Mouse (Mus musculus) embryonic facial prominence, embryonic 15.5 days (tissue): Measurements from ENCODE around the gene Asap3. TPM values are rescaled to one million over a fixed set of nuclear protein-coding genes. Genes with fewer than 3 reads are reported as not detected.

ENCODE experiments used
- ATAC-seq: fragments of 200-750 bp; cut with Nextera tagmentation; 2 replicates; pipeline ENCODE4 v1.8.0; 2017; ENCODE audit warnings: low read depth, moderate TSS enrichment; ENCODE audit not compliant: insufficient number of reproducible peaks, low FRiP score, low TSS enrichment
- H3K27ac ChIP-seq: fragments of 300-500 bp; sonication (generic); replicated peaks from 2 replicates; pipeline ENCODE4 v1.5.1; 2015; ENCODE audit warnings: mild to moderate bottlenecking, inconsistent platforms
- H3K27me3 ChIP-seq: fragments of 300-500 bp; sonication (generic); 2 replicates; pipeline ENCODE4 v1.6.1; 2015; ENCODE audit warnings: inconsistent platforms
- H3K36me3 ChIP-seq: fragments of 300-500 bp; sonication (generic); 2 replicates; pipeline ENCODE4 v1.6.1; 2015; ENCODE audit warnings: mild to moderate bottlenecking, inconsistent platforms
- H3K4me1 ChIP-seq: fragments of 300-500 bp; sonication (generic); 2 replicates; pipeline ENCODE4 v1.6.1; 2015; ENCODE audit warnings: inconsistent platforms
- H3K4me2 ChIP-seq: fragments of 300-500 bp; sonication (generic); replicated peaks from 2 replicates; pipeline ENCODE4 v1.6.1; 2015; ENCODE audit warnings: mild to moderate bottlenecking, inconsistent platforms
- H3K4me3 ChIP-seq: fragments of 300-500 bp; sonication (generic); replicated peaks from 2 replicates; pipeline ENCODE4 v1.5.1; 2015; ENCODE audit warnings: mild to moderate bottlenecking, inconsistent platforms
- H3K9ac ChIP-seq: fragments of 300-500 bp; sonication (generic); 2 replicates; pipeline ENCODE4 v1.6.1; 2015; ENCODE audit warnings: inconsistent platforms
- H3K9me3 ChIP-seq: fragments of 300-500 bp; sonication (generic); replicated peaks from 2 replicates; pipeline ENCODE4 v1.6.1; 2016; ENCODE audit warnings: inconsistent platforms
- WGBS: fragments of 180-500 bp; shearing (Covaris S2); methylation state at CpG from one replicate; pipeline ENCODE4 v1.1.7; 2015; 5-methylcytosine and 5-hydroxymethylcytosine counted together
- polyA plus RNA-seq: library from polyadenylated mRNA; unstranded; fragments of >200 nt; fragmentation: Nextera tagmentation; extraction: Ambion mirVana; gene quantifications from 2 replicates; pipeline ENCODE4 v1.2.1, GENCODE M21; 2015

Gene Asap3
- polyA plus RNA-seq = 13.3 and 14.1 TPM in 2 replicates

DNA sequence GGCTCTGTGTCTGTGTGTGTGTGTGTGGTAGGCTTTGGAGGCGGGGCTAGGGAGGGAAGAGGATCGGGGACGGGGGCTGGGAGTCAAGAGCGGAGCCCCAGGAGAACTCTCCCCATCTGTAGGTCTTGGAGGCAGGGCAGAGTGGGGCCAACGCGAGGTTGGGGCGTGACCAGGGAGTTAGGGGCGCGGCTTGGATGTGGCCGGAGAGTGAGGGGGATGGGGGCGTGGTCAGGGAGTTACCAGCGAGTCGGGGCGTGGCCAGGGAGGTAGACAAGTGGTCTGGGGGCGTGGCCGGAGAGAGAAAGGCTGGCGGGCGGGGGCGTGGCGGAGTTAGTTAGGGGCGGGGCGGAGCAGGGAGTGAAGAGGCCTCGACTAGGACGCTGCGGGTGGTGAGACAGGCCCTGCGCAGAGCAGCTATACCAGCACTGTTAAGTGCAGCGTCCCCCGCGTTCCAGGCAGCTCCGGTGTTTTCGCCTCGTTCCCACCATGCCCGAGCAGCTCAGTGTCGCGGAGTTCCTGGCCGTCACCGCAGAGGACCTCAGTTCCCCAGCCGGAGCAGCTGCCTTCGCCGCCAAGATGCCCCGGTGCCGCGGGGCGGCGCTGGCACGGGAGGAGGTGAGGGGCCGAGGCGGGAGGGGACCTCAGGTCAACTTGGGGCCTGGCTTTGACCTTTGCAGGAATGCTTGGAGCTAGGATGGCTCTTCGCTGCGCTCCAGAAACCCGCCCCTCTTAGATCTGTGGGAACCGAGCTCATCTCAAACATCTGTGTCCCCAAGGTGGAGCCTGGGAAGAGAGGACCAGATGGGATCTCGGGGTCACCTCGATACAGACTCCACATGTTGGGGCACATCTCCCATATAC lies at the start of gene Asap3:
Asap3 (plus strand) TSS at position 333 of the 861 bp plus-strand sequence.
- H3K9ac ChIP-seq = peak within 1 kb of the TSS; percentile 63
- ATAC-seq = peak; percentile 92
- WGBS = under 1% methylated on average over 52 of the region's 54 CpGs
- peak within 1 kb of the TSS; percentile 85 for H3K4me2 ChIP-seq
- no peaks in the 10 kb centered on the region for H3K36me3 ChIP-seq
- H3K4me1 ChIP-seq = peaks cover 40% of the 10 kb centered on the region
- peak within 1 kb of the TSS; percentile 66 for H3K4me3 ChIP-seq
- H3K9me3 ChIP-seq = no peaks in the 10 kb centered on the region
- peak within 1 kb of the TSS; percentile 89 for H3K27ac ChIP-seq
- H3K27me3 ChIP-seq = no peaks in the 10 kb centered on the region

DNA sequence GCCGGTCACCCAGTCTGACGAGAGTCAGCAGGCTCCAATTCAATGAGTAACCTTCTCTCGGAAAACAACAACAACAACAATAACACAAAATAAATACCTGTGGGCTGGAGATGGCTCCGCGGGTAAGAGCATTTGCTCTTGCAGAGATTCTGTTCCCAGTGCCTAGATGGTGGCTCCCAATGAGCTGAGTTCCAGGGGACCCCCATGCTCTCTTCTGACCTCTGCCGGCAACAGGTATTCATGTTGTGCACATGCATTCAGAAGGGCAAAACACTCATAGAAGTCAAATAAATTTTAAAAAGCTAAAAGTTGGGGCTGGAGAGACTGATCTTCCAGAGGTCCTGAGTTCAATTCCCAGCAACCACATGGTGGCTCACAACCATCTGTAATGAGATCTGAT lies 47.7 kb upstream of the Asap3 start:
- Histone ChIP-seq H3K9ac (no peak overlapping the region), H3K9me3 (no peaks in the 10 kb centered on the region), H3K27me3 (no peaks in the 10 kb centered on the region), H3K4me2 (no peak overlapping the region), H3K27ac (no peak overlapping the region), H3K4me3 (no peak overlapping the region), H3K36me3 (no peaks in the 10 kb centered on the region), H3K4me1 (peaks cover 20% of the 10 kb centered on the region)
- WGBS = 80% methylated on average over 6 of the region's 6 CpGs
- no peak for ATAC-seq

DNA sequence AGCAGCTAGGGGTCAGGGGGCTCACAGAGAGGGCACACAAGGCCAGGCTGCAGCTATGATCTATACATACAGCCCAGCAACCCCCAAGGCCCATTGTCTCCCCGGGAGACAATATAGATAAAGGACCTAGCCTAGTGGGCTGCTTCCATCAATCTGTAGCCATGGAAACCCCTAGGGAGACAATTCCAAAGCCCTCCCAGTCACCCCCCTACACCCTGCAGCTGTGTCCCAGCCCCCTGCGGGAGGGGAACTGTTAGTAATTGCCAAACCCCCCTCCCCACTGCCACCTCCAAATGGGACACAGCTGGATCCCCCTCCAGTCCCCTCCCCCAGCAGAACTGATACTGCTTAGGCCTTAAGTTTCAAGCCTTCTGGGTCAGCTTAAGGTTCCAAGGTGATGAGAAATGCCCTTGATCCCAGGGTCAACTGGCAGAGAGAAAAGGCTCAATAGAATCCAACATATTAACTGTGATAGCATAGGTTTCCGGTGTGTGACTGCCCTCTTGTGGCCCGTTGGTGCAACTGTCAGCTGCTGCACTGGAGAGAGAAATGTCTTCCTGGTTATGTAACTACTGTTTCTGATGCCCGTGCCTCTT lies 46.3 kb upstream of the Asap3 start:
- 3% methylated on average over 5 of the region's 5 CpGs for WGBS
- H3K9me3 ChIP-seq = no peaks in the 10 kb centered on the region
- ATAC-seq = peak; percentile 20; the same call in 1 of the 2 replicates
- H3K4me3 ChIP-seq = no peak overlapping the region
- peaks cover 18% of the 10 kb centered on the region for H3K4me1 ChIP-seq
- H3K4me2 ChIP-seq = no peak overlapping the region
- no peak overlapping the region for H3K27ac ChIP-seq
- H3K27me3 ChIP-seq = no peaks in the 10 kb centered on the region
- no peak overlapping the region for H3K9ac ChIP-seq
- H3K36me3 ChIP-seq = no peaks in the 10 kb centered on the region

DNA sequence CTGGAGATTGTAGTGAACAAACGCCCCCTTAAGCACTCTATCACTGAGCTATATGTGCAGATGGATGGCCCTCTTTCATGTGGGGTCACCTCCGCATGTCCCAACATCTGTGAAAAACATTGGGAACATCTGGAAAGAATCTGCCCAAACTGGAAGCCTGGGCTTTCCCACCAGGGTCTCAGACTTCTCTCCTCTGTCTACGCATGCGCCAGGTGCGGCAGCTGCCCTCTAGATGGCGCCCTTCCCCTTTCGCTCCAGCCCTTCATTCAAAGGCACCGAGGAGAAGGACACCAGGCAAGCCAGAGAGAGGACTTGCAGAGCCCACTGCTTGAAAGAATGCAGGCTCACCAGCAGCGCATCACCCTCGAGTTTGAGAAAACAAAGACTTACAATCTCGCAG lies 42.7 kb upstream of the Asap3 start:
- no peak overlapping the region for H3K4me3 ChIP-seq
- no peaks in the 10 kb centered on the region for H3K36me3 ChIP-seq
- H3K9me3 ChIP-seq = no peaks in the 10 kb centered on the region
- no peak overlapping the region for H3K9ac ChIP-seq
- peak; percentile 68; the same call in 1 of the 2 replicates for ATAC-seq
- 0 out of 2 replicates have a peak overlapping the region, but pooled peaks have one; percentile 25 for H3K4me2 ChIP-seq
- H3K4me1 ChIP-seq = peaks cover 18% of the 10 kb centered on the region
- under 1% methylated on average over 11 of the region's 11 CpGs for WGBS
- 0 out of 2 replicates have a peak overlapping the region, but pooled peaks have one; percentile 35 for H3K27ac ChIP-seq
- no peaks in the 10 kb centered on the region for H3K27me3 ChIP-seq

DNA sequence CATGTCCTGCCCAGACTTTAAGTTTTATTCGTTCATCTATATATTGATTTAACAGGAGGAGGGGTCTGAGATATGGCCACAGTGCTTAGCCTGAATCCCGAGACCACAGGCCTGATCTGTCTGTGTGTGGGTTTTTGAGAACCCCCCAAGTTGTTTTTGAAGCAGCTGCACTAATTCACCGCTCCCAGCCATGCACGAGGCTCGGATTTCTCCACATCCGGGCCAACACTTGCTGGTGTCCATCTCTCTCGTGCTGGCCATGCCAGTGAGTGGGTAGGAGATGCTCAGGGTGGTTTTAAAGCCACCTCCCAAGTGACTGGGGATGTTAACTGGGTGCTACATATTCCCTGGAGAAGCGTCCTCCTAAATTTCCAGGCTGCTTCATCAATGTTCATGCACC lies 41.2 kb upstream of the Asap3 start:
- ATAC-seq = no peak
- H3K27me3 ChIP-seq = no peaks in the 10 kb centered on the region

DNA sequence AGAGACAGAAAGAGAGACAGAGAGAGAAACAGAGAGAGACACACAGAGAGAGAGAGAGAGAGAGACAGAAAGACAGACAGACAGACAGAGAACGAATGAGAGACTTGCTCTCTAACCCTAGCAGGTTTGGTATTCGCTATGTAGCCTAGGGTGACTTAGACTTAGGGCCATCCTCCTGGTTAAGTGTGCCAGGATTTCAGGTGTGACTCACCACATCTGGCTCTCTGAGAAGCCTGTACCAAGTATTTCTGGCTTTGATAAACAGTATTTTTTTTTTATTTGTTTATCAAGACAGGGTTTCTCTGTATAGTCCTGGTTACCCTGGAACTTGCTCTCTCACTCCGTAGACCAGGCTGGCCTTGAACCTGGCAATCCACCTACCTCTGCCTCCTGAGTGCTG lies 38.5 kb upstream of the Asap3 start:
- Histone ChIP-seq H3K36me3 (no peaks in the 10 kb centered on the region), H3K27ac (no peak overlapping the region), H3K4me3 (no peak overlapping the region), H3K4me1 (peaks cover 12% of the 10 kb centered on the region), H3K9ac (no peak overlapping the region), H3K4me2 (no peak overlapping the region), H3K27me3 (no peaks in the 10 kb centered on the region), H3K9me3 (no peaks in the 10 kb centered on the region)
- ATAC-seq = no peak
- 72% methylated on average over 3 of the region's 3 CpGs for WGBS

More for the DNA sequence above, 41.2 kb upstream of the Asap3 start:
- Histone ChIP-seq H3K4me2 (no peak overlapping the region), H3K27ac (no peak overlapping the region), H3K36me3 (no peaks in the 10 kb centered on the region), H3K4me1 (peaks cover 12% of the 10 kb centered on the region), H3K9ac (no peak overlapping the region; the same call in 1 of the 2 replicates), H3K9me3 (no peaks in the 10 kb centered on the region), H3K4me3 (no peak overlapping the region)
- 57% methylated on average over 8 of the region's 8 CpGs for WGBS

DNA sequence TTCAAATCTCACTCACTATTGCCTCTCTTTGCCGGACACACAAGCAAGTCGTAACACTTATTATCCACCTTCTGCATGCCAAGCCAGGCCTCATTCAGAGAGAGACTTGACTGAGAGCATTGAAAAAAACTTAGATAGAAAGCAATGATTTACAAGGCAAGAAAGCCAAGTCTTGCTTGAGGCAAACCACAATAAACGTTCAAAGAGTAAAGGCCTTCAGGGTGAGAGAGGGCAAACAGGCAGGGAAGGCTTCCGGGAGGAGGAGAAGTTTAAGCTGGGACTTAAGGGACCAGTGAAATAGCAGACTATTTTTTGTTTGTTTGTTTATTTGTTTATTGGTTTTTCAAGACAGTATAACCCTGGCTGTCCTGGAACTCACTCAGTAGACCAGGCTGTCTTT lies 35.8 kb upstream of the Asap3 start:
- no peak overlapping the region for H3K4me3 ChIP-seq
- 64% methylated on average over 4 of the region's 4 CpGs for WGBS
- H3K27me3 ChIP-seq = no peaks in the 10 kb centered on the region
- H3K9me3 ChIP-seq = no peaks in the 10 kb centered on the region
- no peak for ATAC-seq
- no peak overlapping the region for H3K9ac ChIP-seq
- H3K27ac ChIP-seq = peak overlapping the region; percentile 18; the same call in 1 of the 2 replicates
- H3K4me1 ChIP-seq = peaks cover 33% of the 10 kb centered on the region
- no peak overlapping the region for H3K4me2 ChIP-seq
- no peaks in the 10 kb centered on the region for H3K36me3 ChIP-seq

DNA sequence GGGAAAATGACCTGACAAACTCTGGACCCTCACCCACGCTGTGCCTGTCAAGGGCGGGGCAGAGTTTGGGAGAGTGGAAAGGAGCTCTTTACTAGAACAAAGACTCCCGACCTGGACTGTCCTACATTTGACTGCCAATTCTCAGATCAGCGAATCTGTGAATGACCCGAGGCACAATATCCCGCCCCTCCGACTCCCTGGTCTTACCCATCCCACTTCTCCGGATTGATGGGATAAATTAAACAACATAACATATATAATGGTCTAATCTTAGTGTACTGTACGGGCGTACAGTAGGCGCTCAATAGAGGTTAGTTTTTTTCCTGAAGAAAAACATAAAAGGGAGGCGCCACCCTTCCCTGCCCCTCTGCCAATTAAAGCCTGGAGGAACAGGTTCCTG lies 34.7 kb upstream of the Asap3 start:
- peak overlapping the region; percentile 22; the same call in 1 of the 2 replicates for H3K27ac ChIP-seq
- 0 out of 2 replicates have a peak overlapping the region, but pooled peaks have one; percentile 37 for H3K9ac ChIP-seq
- H3K4me1 ChIP-seq = peaks cover 42% of the 10 kb centered on the region
- no peaks in the 10 kb centered on the region for H3K27me3 ChIP-seq
- 15% methylated on average over 12 of the region's 12 CpGs for WGBS
- ATAC-seq = no peak
- peak overlapping the region; percentile 67 for H3K4me3 ChIP-seq
- no peaks in the 10 kb centered on the region for H3K36me3 ChIP-seq
- H3K9me3 ChIP-seq = no peaks in the 10 kb centered on the region
- peak overlapping the region; percentile 98 for H3K4me2 ChIP-seq

DNA sequence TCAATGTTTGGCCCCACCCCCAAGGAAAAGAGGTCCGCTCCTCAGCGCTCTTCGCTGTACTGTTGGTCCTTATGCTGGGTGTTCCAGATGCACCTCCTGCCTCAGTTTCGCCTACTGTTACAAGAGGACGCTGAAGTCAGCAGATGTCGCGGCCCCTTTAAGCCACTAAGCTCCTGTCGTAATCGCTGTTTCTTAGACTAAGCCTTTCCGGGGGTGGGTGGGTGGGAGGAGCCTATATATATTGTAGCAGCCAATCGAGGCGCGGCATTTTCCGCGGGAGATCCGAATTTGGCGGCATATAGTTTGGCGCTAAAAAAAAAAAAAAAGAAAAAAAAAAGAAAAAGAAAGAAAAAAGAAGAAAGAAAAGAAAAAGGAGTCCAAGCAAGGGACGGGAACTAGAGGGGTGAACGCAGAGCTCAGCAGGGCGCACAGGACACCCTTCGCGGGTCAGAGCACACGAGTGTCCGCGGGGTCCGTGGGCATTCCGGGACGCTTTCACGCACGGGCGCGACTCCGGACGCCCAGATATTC lies 34.1 kb upstream of the Asap3 start, which contains the start of gene E2f2:
E2f2 (plus strand) TSS at position 384 of the 531 bp plus-strand sequence.
- peak; percentile 37; the same call in 1 of the 2 replicates for ATAC-seq
- WGBS = under 1% methylated on average over 35 of the region's 35 CpGs
- peak within 1 kb of the TSS; percentile 98 for H3K4me2 ChIP-seq
- peak within 1 kb of the TSS; percentile 67 for H3K4me3 ChIP-seq
- H3K27ac ChIP-seq = peak within 1 kb of the TSS; percentile 68
- H3K9me3 ChIP-seq = no peaks in the 10 kb centered on the region
- no peaks in the 10 kb centered on the region for H3K27me3 ChIP-seq
- H3K9ac ChIP-seq = peak within 1 kb of the TSS; percentile 48
- H3K4me1 ChIP-seq = peaks cover 48% of the 10 kb centered on the region
- no peaks in the 10 kb centered on the region for H3K36me3 ChIP-seq

DNA sequence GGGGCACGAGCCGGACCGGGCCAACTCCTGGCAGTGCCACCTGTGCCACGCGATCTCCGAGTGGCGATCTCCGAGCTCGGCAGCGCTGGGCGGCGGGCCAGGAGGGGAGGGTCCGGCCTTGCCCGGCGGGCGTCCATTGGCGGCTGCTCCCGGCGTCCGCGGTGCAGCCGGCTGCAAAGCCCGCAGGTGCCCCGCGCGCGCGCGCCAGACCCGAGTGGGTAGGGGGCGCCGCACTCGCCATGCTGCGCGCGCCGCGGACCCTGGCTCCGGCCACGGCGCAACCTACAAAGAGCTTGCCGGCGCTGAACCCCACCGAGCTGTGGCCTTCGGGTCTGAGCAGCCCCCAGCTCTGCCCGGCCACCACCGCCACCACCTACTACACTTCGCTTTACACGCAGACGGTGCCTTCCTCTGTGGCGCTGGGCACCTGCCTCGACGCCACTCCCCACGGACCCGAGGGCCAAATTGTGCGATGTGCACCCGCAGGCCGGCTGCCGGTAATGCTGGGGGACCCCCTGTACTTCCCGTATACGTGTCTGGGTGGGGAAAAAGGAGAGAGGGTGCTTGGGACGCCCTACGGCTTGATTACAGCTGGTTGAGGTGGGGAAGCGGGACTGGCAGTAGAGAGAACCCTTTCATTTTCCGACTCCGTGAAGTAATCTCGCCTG lies 33.5 kb upstream of the Asap3 start:
- peaks cover 54% of the 10 kb centered on the region for H3K4me1 ChIP-seq
- ATAC-seq = peak; percentile 29; the same call in 1 of the 2 replicates
- under 1% methylated on average over 65 of the region's 67 CpGs for WGBS
- no peaks in the 10 kb centered on the region for H3K36me3 ChIP-seq
- peak overlapping the region; percentile 48 for H3K9ac ChIP-seq
- H3K27me3 ChIP-seq = no peaks in the 10 kb centered on the region
- peak overlapping the region; percentile 98 for H3K4me2 ChIP-seq
- peak overlapping the region; percentile 67 for H3K4me3 ChIP-seq
- peak overlapping the region; percentile 68; the same call in 1 of the 2 replicates for H3K27ac ChIP-seq
- H3K9me3 ChIP-seq = no peaks in the 10 kb centered on the region
